9 mouse cellular contexts compared by ENCODE assay signal in genomic region chr11:79306996-79307395, GRCm38 (mm10). TPM values are rescaled to one million over a fixed set of nuclear protein-coding genes. Genes with fewer than 3 reads are reported as not detected.
DNase-seq lines count a peak whose midpoint lies in the region; ATAC-seq and TF ChIP-seq lines count a peak whose summit lies in the region.
"Had no signal": no experiment of that assay in that cellular context is flagged by ENCODE, and none has a peak within 500 bp of the region (broad histone marks: within the 10 kb centered on the region; RNA-seq: fewer than 3 reads in every experiment).

No protein-coding gene starts in this region.

- H3K27ac ChIP-seq in testis, adult 2 months (ENCODE audit: control insufficient read depth, insufficient read depth, low read depth, low read length), result peak overlapping the region; percentile 16; the same call in 1 of the 2 replicates
- H3K27ac ChIP-seq in heart, embryonic 15.5 days, result peak overlapping the region; percentile 81
- peak overlapping the region; percentile 80 for H3K27ac ChIP-seq in limb, embryonic 13.5 days
- H3K27ac ChIP-seq in midbrain, embryonic 14.5 days (replicated peaks; ENCODE audit: low read depth, low read length), result 0 out of 2 replicates have a peak overlapping the region, but pooled peaks have one; percentile 28

- TF ChIP-seq CTCF in testis, adult 2 months (IDR thresholded peaks at IDR 0.05; ENCODE audit: control insufficient read depth, insufficient read depth, insufficient replicate concordance, low read depth, low read length), result no peak

- no peak for DNase-seq in testis, postnatal 14 days (ENCODE audit: low spot score)
- DNase-seq in embryo, embryonic 10.5 days (ENCODE audit: low spot score), result peak; percentile 72
- DNase-seq in midbrain, embryonic 14.5 days, result peak; percentile 51
- no peak for DNase-seq in spleen, adult 12 weeks (ENCODE audit: low spot score)
- no peak for DNase-seq in cerebellum, postnatal 25 days

- H3K9me3 ChIP-seq in heart, embryonic 15.5 days (replicated peaks), result no peaks in the 10 kb centered on the region
- no peaks in the 10 kb centered on the region for H3K9me3 ChIP-seq in limb, embryonic 13.5 days
- H3K9me3 ChIP-seq in midbrain, embryonic 14.5 days (ENCODE audit: control insufficient read depth, low read length), result no peaks in the 10 kb centered on the region

- TF ChIP-seq POLR2A in testis, adult 2 months (IDR thresholded peaks at IDR 0.05; ENCODE audit: control insufficient read depth, low read depth, low read length), result no peak

- no peaks in the 10 kb centered on the region for H3K36me3 ChIP-seq in testis, adult 2 months (ENCODE audit: control insufficient read depth, insufficient read depth, low read length)
- H3K36me3 ChIP-seq in heart, embryonic 15.5 days, result no peaks in the 10 kb centered on the region
- no peaks in the 10 kb centered on the region for H3K36me3 ChIP-seq in limb, embryonic 13.5 days
- H3K36me3 ChIP-seq in midbrain, embryonic 14.5 days (ENCODE audit: control insufficient read depth, insufficient read depth, low read length), result no peaks in the 10 kb centered on the region

- H3K4me3 ChIP-seq in testis, adult 2 months (ENCODE audit: control insufficient read depth, low read depth, low read length), result peak overlapping the region; percentile 83
- H3K4me3 ChIP-seq in heart, embryonic 15.5 days, result no peak overlapping the region
- H3K4me3 ChIP-seq in limb, embryonic 13.5 days, result no peak overlapping the region
- no peak overlapping the region for H3K4me3 ChIP-seq in midbrain, embryonic 14.5 days (replicated peaks; ENCODE audit: low read depth, low read length)
- H3K4me3 ChIP-seq: erythroblast, embryonic 14.5 days had no signal

- 19% methylated on average over 10 of the region's 10 CpGs for WGBS in heart, embryonic 15.5 days
- 26% methylated on average over 10 of the region's 10 CpGs for WGBS in limb, embryonic 13.5 days
- WGBS in midbrain, embryonic 14.5 days, result 11% methylated on average over 10 of the region's 10 CpGs

- H3K27me3 ChIP-seq in testis, adult 2 months (ENCODE audit: control insufficient read depth, insufficient read depth, low read length), result no peaks in the 10 kb centered on the region
- no peaks in the 10 kb centered on the region for H3K27me3 ChIP-seq in heart, embryonic 15.5 days
- no peaks in the 10 kb centered on the region for H3K27me3 ChIP-seq in limb, embryonic 13.5 days
- no peaks in the 10 kb centered on the region for H3K27me3 ChIP-seq in midbrain, embryonic 14.5 days (ENCODE audit: control insufficient read depth, insufficient read depth, low read length)

- H3K9ac ChIP-seq in heart, embryonic 15.5 days, result no peak overlapping the region
- 0 out of 2 replicates have a peak overlapping the region, but pooled peaks have one; percentile 35 for H3K9ac ChIP-seq in limb, embryonic 13.5 days
- H3K9ac ChIP-seq in midbrain, embryonic 14.5 days (replicated peaks; ENCODE audit: low read length), result no peak overlapping the region

- H3K4me2 ChIP-seq in heart, embryonic 15.5 days, result peak overlapping the region; percentile 11
- peak overlapping the region; percentile 19; the same call in 1 of the 2 replicates for H3K4me2 ChIP-seq in limb, embryonic 13.5 days (replicated peaks)
- peak overlapping the region; percentile 4; the same call in 1 of the 2 replicates for H3K4me2 ChIP-seq in midbrain, embryonic 14.5 days (ENCODE audit: low read length)

- no peaks in the 10 kb centered on the region; the same call in none of the 2 replicates for H3K4me1 ChIP-seq in testis, adult 2 months (ENCODE audit: control insufficient read depth, insufficient read depth, low read length)
- peaks cover 28% of the 10 kb centered on the region for H3K4me1 ChIP-seq in heart, embryonic 15.5 days (replicated peaks)
- peaks cover 28% of the 10 kb centered on the region for H3K4me1 ChIP-seq in limb, embryonic 13.5 days
- 0 out of 2 replicates have a peak, but pooled peaks cover 10% of the 10 kb centered on the region for H3K4me1 ChIP-seq in midbrain, embryonic 14.5 days (ENCODE audit: control insufficient read depth, insufficient read depth, low read length)

- ATAC-seq in heart, embryonic 15.5 days (replicated peaks; ENCODE audit: insufficient number of reproducible peaks, insufficient read depth, low FRiP score, low read depth), result peak; percentile 68
- 0 out of 2 replicates have a peak, but pooled peaks have one; percentile 28 for ATAC-seq in limb, embryonic 13.5 days (ENCODE audit: low FRiP score, low read depth)
- ATAC-seq in midbrain, embryonic 14.5 days (ENCODE audit: low FRiP score, low TSS enrichment), result no peak

RNA-seq across cellular contexts. Expression of gene Gm9964, which starts 10.3 kb away (rescaled TPM):
- polyA plus RNA-seq in testis, adult 2 months (2012; rRNA removed), result 0.21 TPM in 1 of 2 replicates, not detected in the other
- not detected in 2 replicates for polyA plus RNA-seq in heart, embryonic 15.5 days (2015; fragmentation: Nextera tagmentation; extraction: Ambion mirVana)
- not detected in 2 replicates for polyA plus RNA-seq in limb, embryonic 13.5 days (2015; fragmentation: Nextera tagmentation; extraction: Ambion mirVana)
- polyA plus RNA-seq in midbrain, embryonic 14.5 days (2014; fragmentation: Nextera tagmentation; extraction: Ambion mirVana), result not detected in 2 replicates
- polyA plus RNA-seq: erythroblast, embryonic 14.5 days had no signal

RNA-seq across cellular contexts. Expression of gene Nf1, which starts 32.5 kb away (rescaled TPM):
- polyA plus RNA-seq in testis, adult 2 months (2012; rRNA removed), result 24.1 and 29.3 TPM in 2 replicates
- polyA plus RNA-seq in heart, embryonic 15.5 days (2015; fragmentation: Nextera tagmentation; extraction: Ambion mirVana), result 3.6 and 3.7 TPM in 2 replicates
- polyA plus RNA-seq in limb, embryonic 13.5 days (2015; fragmentation: Nextera tagmentation; extraction: Ambion mirVana), result 7.9 and 8.9 TPM in 2 replicates
- 15.6 and 15.7 TPM in 2 replicates for polyA plus RNA-seq in midbrain, embryonic 14.5 days (2014; fragmentation: Nextera tagmentation; extraction: Ambion mirVana)

RNA-seq across cellular contexts. Expression of gene Wsb1, which starts 52.5 kb away (rescaled TPM):
- polyA plus RNA-seq in testis, adult 2 months (2012; rRNA removed), result 12.2 and 14.2 TPM in 2 replicates
- 119 and 135 TPM in 2 replicates for polyA plus RNA-seq in heart, embryonic 15.5 days (2015; fragmentation: Nextera tagmentation; extraction: Ambion mirVana)
- 421 and 432 TPM in 2 replicates for polyA plus RNA-seq in limb, embryonic 13.5 days (2015; fragmentation: Nextera tagmentation; extraction: Ambion mirVana)
- 610 and 743 TPM in 2 replicates for polyA plus RNA-seq in midbrain, embryonic 14.5 days (2014; fragmentation: Nextera tagmentation; extraction: Ambion mirVana)

Comparison
In these comparisons a context has a peak if more than half of its experiments do, and no peak if none do; other contexts are left out.
1. H3K27ac ChIP-seq: peak in every context shown above with its lines; median percentile 81 in heart, embryonic 15.5 days; 80 in limb, embryonic 13.5 days; 28 in midbrain, embryonic 14.5 days; 16 in testis, adult 2 months.
2. DNase-seq: peak in embryo, embryonic 10.5 days (single experiment) and midbrain, embryonic 14.5 days (single experiment); none in testis, postnatal 14 days (single experiment), spleen, adult 12 weeks (single experiment) and cerebellum, postnatal 25 days (0 of 2).
3. Peak in every context shown above with its lines, with median percentiles within 50 percentile points of each other: H3K4me2 ChIP-seq.